Mouse (Mus musculus) brain, embryonic 14.5 days (tissue): Measurements from ENCODE around the gene Ugt1a2. TPM values are rescaled to one million over a fixed set of nuclear protein-coding genes. Genes with fewer than 3 reads are reported as not detected.
"Not testable (repeated sequence)": the region's sequence is repeated elsewhere in the genome, so short reads cannot be mapped to it uniquely, and the experiment has no call there.

ENCODE experiments used
- DNase-seq: peaks from one replicate; pipeline ENCODE4 v3.0.0-alpha.2; 2011; ENCODE audit warnings: low read depth
- CTCF ChIP-seq: fragments of 200-500 bp; IDR thresholded peaks from 2 replicates; pipeline ENCODE4 v1.5.1; 2012; ENCODE audit warnings: inconsistent platforms, mild to moderate bottlenecking, moderate library complexity, borderline replicate concordance; ENCODE audit not compliant: insufficient read depth, insufficient read length; ENCODE audit errors: extremely low read depth
- POLR2A ChIP-seq: fragments of 200-500 bp; IDR thresholded peaks from 2 replicates; pipeline ENCODE4 v1.6.1; 2012; ENCODE audit warnings: mild to moderate bottlenecking, inconsistent platforms, borderline replicate concordance; ENCODE audit not compliant: poor library complexity, insufficient read depth, insufficient read length, severe bottlenecking; ENCODE audit errors: extremely low read depth
- polyA plus RNA-seq: library from polyadenylated mRNA; depleted of rRNA; stranded (reverse); fragments of >200 nt; gene quantifications from 2 replicates; pipeline ENCODE4 v1.2.3, GENCODE M21; 2012

Ugt1a2 gene
- polyA plus RNA-seq, 1 experiment, result 0.05 TPM

DNA sequence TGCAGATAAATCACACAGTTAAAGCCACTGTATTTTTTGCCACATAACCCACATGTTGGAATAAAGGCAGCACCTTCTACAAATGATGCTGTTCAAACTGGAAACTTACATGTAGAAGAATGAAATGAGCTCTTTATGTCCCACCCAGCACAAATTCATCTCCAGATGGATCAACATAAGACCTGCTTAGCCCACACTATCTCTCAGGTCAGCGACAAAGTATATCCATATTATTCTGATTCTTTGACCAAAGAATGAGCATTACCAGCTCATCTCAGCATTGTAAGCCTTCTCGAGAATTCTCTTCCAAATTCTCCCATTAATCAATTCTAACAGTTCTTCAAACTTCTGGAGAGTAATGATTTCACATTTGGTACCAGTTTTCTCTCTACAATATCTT, 21.8 kb downstream of the Ugt1a2 start:
- no peak for DNase-seq
- TF ChIP-seq POLR2A (no peak), CTCF (no peak)

DNA sequence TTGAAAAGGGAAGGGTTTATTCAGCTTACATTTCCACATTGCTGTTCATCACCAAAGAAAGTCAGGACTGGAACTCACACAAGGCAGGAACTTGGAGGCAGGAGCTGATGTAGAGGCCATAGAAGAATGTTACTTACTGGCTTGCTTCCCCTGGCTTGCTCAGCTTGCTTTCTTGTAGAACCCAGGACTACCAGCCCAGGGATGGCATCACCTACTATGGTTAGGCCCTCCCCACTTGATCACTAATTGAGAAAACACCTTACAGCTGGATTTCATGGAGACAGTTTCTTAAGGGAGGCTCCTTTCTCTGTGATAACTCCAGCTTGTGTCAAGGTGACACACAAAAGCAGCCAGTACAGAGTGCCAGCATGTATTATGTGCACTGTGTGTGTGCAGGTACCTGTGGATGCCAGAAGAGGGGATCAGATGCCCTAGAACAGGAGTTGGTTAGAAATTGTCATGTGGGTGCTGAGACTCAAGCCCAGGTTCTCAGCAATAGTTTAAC, 22.7 kb downstream of the Ugt1a2 start:
- not testable (repeated sequence) for DNase-seq

GRCm38 (mm10) chr1:88223591-88223990, 23.2 kb downstream of the Ugt1a2 start:
- no peak for DNase-seq

GRCm38 (mm10) chr1:88224029-88224776, 23.8 kb downstream of the Ugt1a2 start:
- DNase-seq, result no peak

More at GRCm38 (mm10) chr1:88223591-88223990, 23.2 kb downstream of the Ugt1a2 start:
- TF ChIP-seq CTCF (no peak), POLR2A (no peak)

GRCm38 (mm10) chr1:88225301-88225700, 24.9 kb downstream of the Ugt1a2 start:
- not testable (repeated sequence) for DNase-seq

More at GRCm38 (mm10) chr1:88224029-88224776, 23.8 kb downstream of the Ugt1a2 start:
- TF ChIP-seq CTCF (no peak), POLR2A (no peak)

DNA sequence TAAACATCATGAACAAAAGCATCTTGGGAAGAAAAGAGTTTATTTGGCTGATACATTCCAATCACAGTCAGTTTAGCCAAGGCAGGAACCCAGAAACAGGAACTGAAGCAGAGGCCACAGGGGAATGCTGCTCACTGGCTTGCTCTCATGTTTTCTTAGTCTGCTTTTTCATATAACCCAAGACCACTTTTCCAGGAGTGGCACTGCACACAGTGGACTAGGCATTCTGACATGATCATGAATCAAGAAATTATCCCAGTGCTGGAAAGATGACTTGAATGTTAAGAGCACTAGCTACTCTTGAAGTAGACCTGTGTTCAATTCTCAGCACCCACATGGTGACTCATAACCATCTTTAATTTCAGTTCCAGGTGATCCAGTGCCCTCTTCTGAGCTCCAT, 25.3 kb downstream of the Ugt1a2 start:
- DNase-seq, result no peak
- TF ChIP-seq POLR2A, result no peak
- TF ChIP-seq CTCF, result no peak

- TF ChIP-seq POLR2A (no peak), CTCF (no peak)
- no peak for DNase-seq
Measured at GRCm38 (mm10) chr1:88226670-88227379, 26.4 kb downstream of the Ugt1a2 start, which contains the start of gene Mroh2a. Mroh2a (plus strand) TSS chr1:88226986.

DNA sequence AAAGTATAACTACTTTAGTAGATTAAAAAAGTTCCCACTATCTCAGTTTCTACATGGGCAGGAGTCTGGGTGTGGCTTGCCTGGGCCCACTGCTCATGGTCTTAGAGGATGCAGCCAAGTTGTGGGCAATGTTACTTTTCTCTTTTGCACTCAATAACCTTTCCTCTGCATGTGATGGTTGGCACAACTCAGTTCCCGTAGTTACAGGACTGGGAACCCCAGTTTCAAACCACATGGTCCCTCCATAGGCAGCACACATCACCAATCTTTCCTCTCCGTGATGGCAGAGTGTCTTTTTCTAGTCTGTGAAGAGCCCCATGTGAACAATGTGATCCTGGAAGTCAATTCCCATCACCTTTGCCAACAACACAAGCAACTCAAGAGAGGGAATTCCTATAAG, 27.1 kb downstream of the Ugt1a2 start:
- DNase-seq, result no peak
- TF ChIP-seq POLR2A (no peak), CTCF (no peak)

DNA sequence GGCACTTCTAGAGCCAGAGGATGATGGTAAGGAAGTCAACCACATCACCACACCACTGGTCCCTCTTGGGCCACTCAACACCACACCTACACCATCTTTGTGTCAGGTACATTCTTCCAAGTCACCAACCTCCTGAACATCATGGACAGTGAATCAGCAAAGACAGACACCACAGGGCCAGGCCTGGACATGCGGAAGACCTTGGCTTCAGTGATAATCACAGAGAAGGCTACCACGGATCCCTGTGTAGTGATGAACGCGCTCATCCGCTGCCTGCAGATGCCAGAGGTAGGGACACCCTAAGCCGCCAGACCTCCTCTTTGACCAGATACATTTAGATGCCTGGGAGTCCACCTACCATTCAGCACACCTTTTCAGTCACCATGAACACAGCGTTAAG, 27.7 kb downstream of the Ugt1a2 start:
- DNase-seq, result no peak

GRCm38 (mm10) chr1:88229566-88229965, 29.2 kb downstream of the Ugt1a2 start:
- DNase-seq, result no peak
- TF ChIP-seq CTCF (no peak), POLR2A (no peak)

More for the DNA sequence above, 27.7 kb downstream of the Ugt1a2 start:
- no peak for TF ChIP-seq CTCF
- TF ChIP-seq POLR2A, result no peak

- no peak for TF ChIP-seq CTCF
- no peak for TF ChIP-seq POLR2A
- DNase-seq, result no peak
Measured at GRCm38 (mm10) chr1:88229986-88230385, 29.6 kb downstream of the Ugt1a2 start.

DNA sequence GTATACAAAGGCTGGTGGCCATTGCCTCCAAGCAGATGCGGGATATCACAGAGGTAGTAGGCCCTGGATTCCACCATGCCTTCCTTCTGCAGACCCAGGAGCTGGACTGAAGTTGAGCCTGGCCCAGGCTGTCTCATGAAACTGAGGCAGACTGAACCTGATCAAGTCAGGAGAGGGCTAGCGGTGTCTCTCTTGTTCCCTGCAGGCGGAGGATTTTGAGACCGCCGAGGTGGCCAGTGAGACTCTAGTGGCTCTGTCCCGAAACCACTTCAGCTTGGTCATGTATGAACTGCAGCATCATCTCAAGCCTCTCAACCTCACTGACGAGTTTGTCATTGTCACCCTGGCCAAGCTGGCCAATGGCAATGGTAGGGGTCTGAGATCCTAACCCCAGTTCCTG, 30.0 kb downstream of the Ugt1a2 start:
- TF ChIP-seq POLR2A, result no peak
- TF ChIP-seq CTCF, result no peak
- DNase-seq, result no peak
